Mouse (Mus musculus) CH12F3 (cell line): ENCODE data around the gene Brca2.
"Not testable (repeated sequence)": the region's sequence is repeated elsewhere in the genome, so short reads cannot be mapped to it uniquely, and the experiment has no call there.

Experiments
- in situ Hi-C: fragments of 300-500 bp; cut with MboI; formaldehyde crosslinking; loops from 2 replicates; pipeline ENCODE4 v1.14.3; 2020; ENCODE audit warnings: low sequenced_read_pairs

Brca2 gene

GRCm38 (mm10) chr5:150521937-150522866 lies at the start of gene Brca2:
Gene Brca2 (plus strand): TSS chr5:150522630.
- in situ Hi-C loops, result no loop called here

GRCm38 (mm10) chr5:150477364-150477763 lies 45.1 kb upstream of the Brca2 start:
- in situ Hi-C loops, result no loop called here

DNA sequence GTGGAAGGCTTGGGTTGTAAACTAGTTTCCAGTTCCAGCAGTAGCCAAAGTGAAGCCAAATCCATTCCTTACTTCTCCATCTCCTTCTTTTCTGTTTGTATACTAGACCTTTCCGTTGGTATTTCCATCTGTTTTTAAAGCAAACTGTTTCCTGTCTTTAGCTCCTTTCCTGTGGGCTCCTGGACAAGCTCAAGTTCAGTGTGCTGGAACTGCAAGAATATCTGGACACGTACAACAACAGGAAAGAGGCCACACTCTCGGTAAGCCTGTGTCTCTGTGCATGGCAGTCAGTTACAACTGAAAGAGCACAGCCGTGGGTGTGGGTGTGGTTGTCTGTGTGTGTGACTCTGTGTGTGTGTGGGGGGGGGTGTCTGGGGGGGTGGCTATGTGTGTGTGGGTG lies 43.8 kb upstream of the Brca2 start:
- in situ Hi-C loops, result no loop called here

DNA sequence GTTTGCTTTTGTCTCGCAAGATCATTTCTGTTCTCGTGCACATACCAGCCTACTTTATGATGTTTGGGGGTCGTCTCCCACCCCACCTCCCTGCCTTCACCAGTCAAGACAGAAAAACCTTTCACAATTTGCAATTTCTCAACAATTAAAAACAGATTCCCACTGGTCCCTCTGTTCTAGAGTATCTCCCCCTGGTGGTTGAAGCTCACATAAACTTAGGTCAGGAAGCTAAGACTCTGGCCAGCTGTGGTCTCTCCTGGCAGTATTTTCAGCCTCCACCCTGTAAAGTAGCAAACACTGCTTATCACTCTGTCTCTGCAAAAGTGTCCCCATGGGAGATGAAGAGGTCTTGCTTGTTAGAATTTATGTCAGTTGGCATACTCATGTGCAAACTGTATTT lies 37.2 kb upstream of the Brca2 start:
- in situ Hi-C loops, result no loop called here

- in situ Hi-C loops, result no loop called here
These were observed 32.1 kb upstream of the Brca2 start for GRCm38 (mm10) chr5:150490285-150490684.

GRCm38 (mm10) chr5:150490821-150491220 lies 31.6 kb upstream of the Brca2 start:
- in situ Hi-C loops, result no loop called here

GRCm38 (mm10) chr5:150491573-150492173 lies 30.8 kb upstream of the Brca2 start:
- in situ Hi-C loops, result not testable (repeated sequence)

GRCm38 (mm10) chr5:150495792-150496191 lies 26.6 kb upstream of the Brca2 start:
- in situ Hi-C loops, result no loop called here

DNA sequence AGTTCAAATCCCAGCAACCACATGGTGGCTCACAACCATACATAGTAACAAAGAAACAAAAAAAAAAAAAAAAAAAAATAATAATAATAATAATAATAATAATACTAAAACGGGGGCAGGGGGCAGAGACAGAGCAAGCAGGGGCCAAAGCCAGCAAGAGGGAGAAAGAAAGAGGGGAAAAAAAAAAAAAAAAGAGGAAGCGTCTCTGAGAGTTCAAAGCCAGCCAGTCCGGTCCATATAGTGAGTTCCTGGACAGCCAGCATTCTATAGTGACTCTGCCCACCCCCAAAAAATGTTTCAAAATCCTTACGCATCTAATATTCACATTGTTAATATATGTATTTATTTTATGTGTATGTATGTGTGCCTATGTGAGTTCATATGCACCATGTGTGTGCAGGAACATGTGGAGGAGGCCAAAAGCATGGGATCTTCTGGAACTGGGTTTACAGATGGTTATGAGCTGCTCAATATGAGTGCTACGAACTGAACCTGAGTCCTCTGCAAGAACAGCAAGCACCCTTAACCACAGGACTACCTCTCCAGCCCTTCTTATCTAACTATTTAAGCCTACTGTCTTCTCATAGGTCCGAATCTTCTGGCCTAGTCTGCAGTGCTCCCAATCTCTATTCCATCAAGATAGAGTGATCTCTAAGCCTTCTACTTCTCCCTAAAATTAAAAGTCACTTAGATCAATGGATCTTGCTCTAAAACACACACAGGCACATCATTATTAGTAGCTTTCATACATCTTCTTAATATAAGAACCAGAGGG lies 11.8 kb upstream of the Brca2 start:
- in situ Hi-C loops, result no loop called here

- in situ Hi-C loops, result no loop called here
These were observed 9.2 kb upstream of the Brca2 start for GRCm38 (mm10) chr5:150513264-150513663.

- in situ Hi-C loops, result no loop called here
These were observed 8.4 kb upstream of the Brca2 start for GRCm38 (mm10) chr5:150514027-150514426.

GRCm38 (mm10) chr5:150518064-150518463 lies 4.4 kb upstream of the Brca2 start, which contains the start of gene Zar1l:
Gene Zar1l (minus strand): TSS chr5:150518164.
- in situ Hi-C loops, result no loop called here

- in situ Hi-C loops, result no loop called here
These were observed 2.9 kb upstream of the Brca2 start for GRCm38 (mm10) chr5:150519551-150519950.

GRCm38 (mm10) chr5:150522867-150523234 lies 421 bp downstream of the Brca2 start:
- in situ Hi-C loops, result no loop called here

GRCm38 (mm10) chr5:150525239-150525638 lies 2.8 kb downstream of the Brca2 start:
- in situ Hi-C loops, result no loop called here

GRCm38 (mm10) chr5:150541302-150541701 lies 18.9 kb downstream of the Brca2 start:
- in situ Hi-C loops, result no loop called here

DNA sequence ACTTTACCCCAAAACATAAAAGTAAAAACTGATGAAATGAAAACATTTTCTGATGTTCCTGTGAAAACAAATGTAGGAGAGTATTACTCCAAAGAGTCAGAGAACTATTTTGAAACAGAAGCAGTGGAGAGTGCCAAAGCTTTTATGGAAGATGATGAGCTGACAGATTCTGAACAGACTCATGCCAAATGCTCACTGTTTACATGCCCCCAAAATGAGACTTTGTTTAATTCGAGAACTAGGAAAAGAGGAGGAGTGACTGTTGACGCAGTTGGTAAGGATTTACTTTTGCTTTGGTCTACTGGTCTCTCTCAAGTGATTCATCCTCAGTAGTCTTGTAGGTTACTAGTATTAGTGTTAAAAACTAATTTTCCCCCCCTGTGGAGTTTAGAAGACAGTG lies 20.8 kb downstream of the Brca2 start:
- in situ Hi-C loops, result no loop called here

DNA sequence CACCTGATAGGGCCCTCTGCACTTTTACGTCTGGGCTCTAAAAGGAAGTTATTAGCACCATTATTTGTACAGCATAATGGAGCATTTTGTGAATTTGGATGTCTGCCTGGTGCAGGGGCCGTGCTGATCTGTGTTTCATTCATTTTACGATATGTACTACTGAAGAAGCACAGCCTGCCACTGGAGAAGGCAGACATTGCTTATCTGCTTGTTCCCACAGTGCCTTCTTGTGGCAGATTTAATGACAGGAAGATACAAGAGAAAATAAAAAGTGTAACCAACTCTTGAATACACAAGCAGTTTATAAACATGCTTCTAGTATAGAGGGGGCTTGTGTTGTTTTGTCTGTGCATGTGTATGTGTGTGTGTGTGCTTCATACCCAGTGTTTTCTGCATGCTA lies 29.2 kb downstream of the Brca2 start:
- in situ Hi-C loops, result no loop called here

GRCm38 (mm10) chr5:150559519-150560103 lies 37.2 kb downstream of the Brca2 start:
- in situ Hi-C loops, result no loop called here

- in situ Hi-C loops, result no loop called here
These were observed 38.4 kb downstream of the Brca2 start for GRCm38 (mm10) chr5:150560851-150561250.

DNA sequence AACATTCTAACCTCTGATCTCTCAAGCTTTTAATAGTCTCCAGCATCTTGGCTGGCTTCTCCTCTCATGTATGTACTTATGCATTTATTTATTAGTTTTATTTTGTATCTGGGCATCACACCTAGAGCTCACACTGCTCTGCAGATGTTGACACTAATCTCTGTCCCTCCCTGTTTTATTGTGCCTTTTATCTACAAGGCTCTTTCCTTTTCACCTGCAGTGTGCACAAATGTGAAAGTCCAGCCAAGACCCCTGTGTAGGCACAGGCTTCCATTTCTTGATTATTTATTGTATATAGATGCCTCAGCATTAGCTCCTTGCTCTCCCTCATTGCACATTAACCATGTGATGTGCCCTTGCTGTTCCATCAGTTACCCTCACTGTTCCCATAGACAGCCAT lies 38.9 kb downstream of the Brca2 start:
- in situ Hi-C loops, result no loop called here
